Mouse (Mus musculus): ENCODE data around the gene Olfr142.
"Not testable (repeated sequence)": the region's sequence is repeated elsewhere in the genome, so short reads cannot be mapped to it uniquely, and the experiment has no call there.

Gene Olfr142

GRCm38 (mm10) chr2:90257492-90257891, at the start of gene Olfr142:
Gene Olfr142 (minus strand): TSS chr2:90257592.
- DNase-seq (ENCODE audit: low spot score in 2 of 2), result no peak

GRCm38 (mm10) chr2:90292741-90293140, 35.3 kb upstream of the Olfr142 start, which contains the start of gene Olfr1272:
Gene Olfr1272 (minus strand): TSS chr2:90292841.
- no peak for DNase-seq (ENCODE audit: low spot score in 2 of 2)

- no peak for DNase-seq (ENCODE audit: low spot score in 2 of 2)
Observed at GRCm38 (mm10) chr2:90270932-90271331, 13.5 kb upstream of the Olfr142 start, which contains the start of gene Olfr1271. Gene Olfr1271 (minus strand): TSS chr2:90271032.

- not testable (repeated sequence) for DNase-seq (ENCODE audit: low spot score in 2 of 2)
Observed at GRCm38 (mm10) chr2:90224393-90224792, 33.0 kb downstream of the Olfr142 start, which contains the start of gene Olfr1506. Gene Olfr1506 (minus strand): TSS chr2:90224493.

Measured in urinary bladder, adult 18-20 months (tissue).